Mouse (Mus musculus): ENCODE measurements around the gene Ushbp1. TPM values are rescaled to one million over a fixed set of nuclear protein-coding genes. Genes with fewer than 3 reads are reported as not detected.
A peak's percentile ranks its signal among the peaks of the same experiment; 100 is the strongest.

Ushbp1 gene
- total RNA-seq, 2 experiments from 2014 or later: 14.7 to 17.4 TPM

DNA sequence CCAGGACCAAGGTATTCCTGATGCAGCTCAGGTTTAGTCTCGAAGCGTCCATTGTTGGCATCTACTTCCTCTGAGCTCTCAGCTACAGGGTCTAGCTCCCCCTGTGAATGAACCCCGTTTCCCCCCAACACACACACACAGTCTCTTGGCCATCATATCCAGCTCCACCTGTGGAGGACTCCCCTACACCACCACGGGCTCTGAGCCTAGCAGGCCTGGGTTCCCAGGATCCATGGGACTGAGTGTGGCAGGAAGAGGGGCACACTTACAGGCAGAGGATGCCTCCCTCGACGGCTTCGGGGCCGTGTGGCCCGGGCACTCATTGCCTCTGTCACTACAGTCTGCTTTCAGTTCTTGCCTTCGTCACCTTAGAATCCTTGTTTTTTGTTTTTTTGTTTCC is 531 bp downstream of the Ushbp1 start:
- DNase-seq (ENCODE audit: low spot score in 2 of 2): peak in 1 of 2 experiments; percentile 16

DNA sequence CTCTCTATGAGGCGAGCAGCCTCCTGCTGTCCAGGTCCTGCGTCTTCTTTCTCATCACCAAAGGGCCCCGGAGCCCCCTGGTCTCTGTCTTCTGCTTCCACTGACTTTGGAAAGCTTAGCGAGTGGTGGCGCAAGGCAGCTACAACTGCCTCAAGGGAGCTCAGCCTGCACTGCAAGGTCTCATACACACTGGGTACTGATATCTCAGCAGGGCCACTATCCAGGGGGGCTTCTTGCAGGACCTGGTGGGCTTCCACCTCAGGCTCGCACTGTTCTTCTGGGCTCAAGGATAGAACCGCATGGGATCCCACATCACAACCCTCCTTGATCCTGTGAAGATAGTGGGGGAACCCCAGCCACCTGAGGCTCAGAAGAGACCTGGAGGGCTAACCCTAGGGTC is 1.1 kb downstream of the Ushbp1 start:
- peak in 1 of 2 experiments; percentile 15 for DNase-seq (ENCODE audit: low spot score in 2 of 2)

DNA sequence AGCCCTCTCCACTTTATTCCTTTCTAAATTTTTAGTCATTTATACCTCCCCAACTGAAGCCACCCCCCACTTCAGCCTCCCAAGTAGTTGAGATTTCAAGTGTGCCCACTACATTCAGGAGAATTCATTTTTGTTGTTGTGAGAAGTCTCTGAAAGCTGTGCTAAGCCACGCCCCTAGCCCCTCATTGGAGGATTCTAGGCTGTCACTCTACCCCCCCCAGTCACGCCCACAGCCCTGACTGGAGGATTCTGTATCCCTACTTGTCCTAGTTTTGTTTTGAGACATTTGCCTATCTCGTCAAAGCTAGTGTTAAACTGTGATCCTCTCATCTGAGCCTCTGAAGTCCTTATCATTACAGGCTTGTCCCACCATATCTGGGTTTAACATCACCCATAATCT is 2.7 kb downstream of the Ushbp1 start:
- DNase-seq (ENCODE audit: low spot score in 2 of 2): no peak

DNA sequence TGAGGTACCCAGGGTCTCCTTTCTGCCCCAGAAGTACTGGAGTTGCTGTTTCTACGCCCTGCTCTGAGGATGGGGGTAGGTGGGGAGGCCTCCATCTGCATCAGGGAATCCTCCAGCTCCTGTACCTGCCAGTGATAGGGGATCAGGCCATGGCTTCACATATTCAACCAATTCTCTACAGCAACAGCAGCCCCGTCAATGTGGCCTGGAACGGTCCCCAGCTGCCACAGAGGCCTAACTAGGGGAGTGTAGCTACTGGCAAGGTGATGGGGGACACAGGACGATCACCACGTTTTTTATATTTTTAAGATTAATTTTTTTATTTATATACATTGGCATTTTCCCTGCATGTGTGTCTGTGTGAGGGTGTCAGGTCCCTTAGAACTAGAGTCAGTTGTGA is 3.2 kb downstream of the Ushbp1 start:
- no peak for DNase-seq (ENCODE audit: low spot score in 2 of 2)

DNA sequence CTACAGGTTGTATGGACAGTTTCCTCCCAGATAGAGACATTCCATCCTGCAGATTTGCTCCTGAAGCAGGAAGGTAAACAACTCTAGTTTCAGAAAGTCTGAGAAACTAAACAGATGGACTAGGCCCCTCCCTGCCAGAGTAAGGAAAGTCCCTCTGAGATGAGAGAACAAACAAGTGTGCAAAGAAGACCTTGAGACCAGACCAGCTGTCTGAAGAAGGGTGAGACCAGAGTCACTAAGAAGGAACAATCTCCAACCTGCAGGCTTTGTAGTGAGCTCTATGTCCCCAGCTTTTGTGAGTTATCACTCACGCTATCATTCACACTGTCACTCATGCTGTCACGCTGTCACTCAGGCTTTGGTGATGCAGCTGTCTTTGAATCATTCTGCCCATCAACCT is 3.9 kb downstream of the Ushbp1 start:
- no peak for DNase-seq (ENCODE audit: low spot score in 2 of 2)

DNA sequence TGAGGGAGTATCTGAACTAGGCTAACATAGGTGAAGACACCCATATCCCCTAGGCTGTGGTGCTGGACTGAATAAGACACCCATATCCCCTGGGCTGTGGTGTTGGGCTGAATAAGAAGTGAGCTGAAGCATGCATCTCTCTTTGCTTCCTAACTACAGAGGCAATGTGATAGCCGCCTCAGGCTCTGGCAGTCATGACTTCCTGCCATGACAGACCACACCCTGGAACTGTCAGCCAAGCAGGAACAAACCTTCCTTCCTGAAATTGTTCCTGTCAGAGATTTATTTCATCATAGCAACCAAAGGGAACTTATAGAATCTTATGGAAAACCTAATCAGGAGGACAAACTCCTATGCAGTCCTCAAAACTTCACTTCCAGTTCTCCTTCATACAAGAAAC is 7.3 kb downstream of the Ushbp1 start:
- DNase-seq (ENCODE audit: low spot score in 2 of 2): no peak

DNA sequence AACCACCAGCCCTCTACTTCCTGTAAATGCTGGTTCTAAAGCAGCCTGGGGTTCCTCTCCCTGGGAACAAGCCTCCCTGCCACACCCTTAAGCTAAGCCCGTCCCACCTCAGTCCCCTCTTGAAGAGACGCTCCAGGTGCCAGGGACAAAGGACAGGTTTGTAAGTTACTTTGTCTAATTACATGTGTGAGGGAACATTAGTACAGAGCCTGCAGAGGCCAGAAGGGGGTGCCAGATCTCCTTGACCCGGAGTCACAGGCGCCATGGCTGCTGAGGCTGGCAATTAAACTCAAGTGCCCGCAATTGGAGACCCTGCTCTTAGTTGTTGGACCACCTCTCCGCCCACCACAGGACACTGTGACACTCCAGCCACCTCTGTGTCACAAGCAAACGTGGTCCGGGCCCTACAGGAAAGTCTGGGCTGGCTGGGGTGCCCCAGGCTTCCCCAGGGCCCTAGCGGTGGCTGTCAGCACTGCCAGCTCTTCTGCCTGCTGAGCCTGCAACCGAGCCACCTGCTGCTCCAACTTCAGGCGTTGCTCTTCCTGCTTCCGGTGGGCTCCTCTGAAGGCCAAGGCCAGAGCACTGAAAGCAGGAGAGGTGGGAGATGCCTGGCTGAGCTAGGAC is 10.3 kb downstream of the Ushbp1 start:
- DNase-seq (ENCODE audit: low spot score in 2 of 2): no peak

DNA sequence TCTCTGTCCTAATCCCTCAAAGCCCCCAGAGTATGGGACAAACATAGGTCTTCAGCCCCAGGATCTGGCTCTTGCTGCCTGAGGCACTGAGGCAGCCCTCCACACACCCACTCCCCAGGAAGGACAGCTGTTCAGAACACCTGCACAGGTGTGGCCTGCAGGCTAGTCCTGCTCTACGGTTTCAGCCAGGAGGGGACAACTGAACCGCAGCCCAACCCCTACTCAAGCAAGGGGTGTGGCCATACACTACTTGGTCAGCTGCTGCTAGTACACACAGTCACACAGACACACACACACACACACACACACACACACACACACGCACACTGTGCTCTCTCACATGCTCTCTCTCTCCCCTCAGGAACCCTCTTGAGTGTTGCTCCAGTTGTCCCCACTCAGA is 11.7 kb downstream of the Ushbp1 start:
- no peak for DNase-seq (ENCODE audit: low spot score in 2 of 2)

DNA sequence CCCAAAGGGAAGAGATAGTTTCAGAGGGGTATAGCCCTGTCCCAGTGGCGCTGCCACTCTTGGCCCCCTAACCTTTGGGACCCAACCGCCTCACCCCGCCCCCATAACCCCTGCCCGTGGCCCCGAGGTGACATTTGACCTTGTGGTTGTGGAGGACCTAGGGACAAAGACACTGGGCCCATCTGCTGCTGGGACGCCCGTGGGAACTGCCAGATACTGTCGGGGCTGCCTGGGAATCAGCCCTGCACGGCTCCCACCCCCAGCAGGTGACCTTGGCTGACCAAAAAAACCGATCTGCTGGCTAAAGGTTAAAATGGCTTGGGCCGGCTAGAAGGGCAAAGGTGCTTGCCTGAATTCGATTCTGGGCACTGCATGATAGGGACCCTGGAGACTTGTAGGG is 12.2 kb downstream of the Ushbp1 start:
- DNase-seq (ENCODE audit: low spot score in 2 of 2): no peak

DNA sequence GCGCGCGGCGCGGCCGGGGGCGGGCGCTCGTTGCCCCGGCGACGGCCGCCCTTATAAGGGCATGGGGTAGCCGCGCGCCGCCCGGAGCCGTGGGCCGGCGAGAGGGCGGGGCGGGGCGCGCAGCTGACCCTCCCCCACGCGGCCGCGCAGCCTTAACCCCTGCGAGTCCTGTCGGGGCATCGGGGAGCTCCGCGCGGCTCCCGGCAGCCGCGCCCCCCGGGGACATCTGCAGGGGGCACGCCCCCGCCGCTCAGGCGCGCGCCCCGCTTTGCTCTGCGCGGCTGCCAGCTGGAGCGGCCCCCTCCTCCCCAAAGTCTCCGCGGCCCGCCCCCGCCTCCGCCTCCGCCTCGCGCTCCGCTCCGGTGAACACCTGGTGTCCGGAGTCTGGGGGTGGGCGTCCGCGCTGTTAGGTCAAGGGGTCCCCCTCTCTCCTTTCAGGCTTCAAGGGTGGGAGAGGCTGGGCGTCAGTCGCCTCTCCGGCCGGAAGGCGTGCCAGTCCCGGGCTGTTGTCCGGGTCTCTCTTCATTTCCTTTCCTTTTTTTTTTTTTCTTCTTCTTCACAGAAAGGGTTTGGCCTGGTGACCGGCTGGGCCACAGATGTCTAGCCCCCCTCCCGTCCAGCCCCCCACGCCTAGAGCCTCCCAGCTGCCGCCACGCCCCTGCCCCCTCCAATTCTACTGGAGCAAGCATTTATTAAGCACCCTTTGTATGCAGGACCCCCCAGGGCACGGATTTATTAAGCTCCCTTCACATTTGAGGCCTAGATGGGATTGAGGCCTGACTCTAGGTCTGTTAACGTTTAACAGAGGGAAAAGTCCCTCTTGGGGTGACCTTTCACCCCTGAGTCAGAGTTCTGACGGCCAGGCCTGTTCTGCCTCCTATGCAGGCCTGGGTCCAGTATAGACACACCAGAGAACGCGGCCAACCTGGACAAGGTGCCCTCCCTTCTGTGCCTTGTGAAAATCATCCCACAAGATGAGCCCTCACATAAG is 13.3 kb downstream of the Ushbp1 start:
- DNase-seq (ENCODE audit: low spot score in 2 of 2): peak; percentile 85 to 90

DNA sequence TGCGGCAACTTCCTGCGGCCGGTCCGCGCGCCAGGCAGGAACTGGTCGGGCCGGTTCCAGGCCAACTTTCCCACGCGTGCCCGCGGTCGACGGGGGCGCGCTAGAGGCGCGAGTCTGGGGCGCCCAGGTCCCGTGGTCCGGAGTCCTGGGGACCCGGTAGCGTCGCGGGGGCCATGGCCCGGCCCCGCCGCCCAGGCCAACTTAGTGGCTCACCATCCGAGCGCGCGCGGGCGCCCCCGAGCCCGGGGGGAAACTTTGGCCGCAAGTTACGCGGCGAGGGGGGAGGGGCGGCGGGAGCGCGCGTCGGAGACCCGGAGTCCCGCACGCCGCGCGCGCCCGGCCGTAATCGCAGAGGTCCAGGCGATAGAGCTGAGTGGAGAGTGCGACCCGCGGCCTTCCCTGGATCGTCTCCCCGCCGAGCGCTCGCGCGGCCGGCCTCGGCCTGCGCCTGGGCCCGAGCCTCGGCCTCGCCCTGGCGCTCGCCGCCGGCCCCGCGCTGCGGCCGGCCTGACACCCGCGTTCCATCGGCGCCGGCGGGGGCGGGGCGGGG is 14.1 kb downstream of the Ushbp1 start, which contains the start of gene Nr2f6:
TSS of gene Nr2f6 (minus strand) at position 540 of the 550 bp plus-strand sequence.
- peak in 1 of 2 experiments; percentile 80 for DNase-seq (ENCODE audit: low spot score in 2 of 2)

DNA sequence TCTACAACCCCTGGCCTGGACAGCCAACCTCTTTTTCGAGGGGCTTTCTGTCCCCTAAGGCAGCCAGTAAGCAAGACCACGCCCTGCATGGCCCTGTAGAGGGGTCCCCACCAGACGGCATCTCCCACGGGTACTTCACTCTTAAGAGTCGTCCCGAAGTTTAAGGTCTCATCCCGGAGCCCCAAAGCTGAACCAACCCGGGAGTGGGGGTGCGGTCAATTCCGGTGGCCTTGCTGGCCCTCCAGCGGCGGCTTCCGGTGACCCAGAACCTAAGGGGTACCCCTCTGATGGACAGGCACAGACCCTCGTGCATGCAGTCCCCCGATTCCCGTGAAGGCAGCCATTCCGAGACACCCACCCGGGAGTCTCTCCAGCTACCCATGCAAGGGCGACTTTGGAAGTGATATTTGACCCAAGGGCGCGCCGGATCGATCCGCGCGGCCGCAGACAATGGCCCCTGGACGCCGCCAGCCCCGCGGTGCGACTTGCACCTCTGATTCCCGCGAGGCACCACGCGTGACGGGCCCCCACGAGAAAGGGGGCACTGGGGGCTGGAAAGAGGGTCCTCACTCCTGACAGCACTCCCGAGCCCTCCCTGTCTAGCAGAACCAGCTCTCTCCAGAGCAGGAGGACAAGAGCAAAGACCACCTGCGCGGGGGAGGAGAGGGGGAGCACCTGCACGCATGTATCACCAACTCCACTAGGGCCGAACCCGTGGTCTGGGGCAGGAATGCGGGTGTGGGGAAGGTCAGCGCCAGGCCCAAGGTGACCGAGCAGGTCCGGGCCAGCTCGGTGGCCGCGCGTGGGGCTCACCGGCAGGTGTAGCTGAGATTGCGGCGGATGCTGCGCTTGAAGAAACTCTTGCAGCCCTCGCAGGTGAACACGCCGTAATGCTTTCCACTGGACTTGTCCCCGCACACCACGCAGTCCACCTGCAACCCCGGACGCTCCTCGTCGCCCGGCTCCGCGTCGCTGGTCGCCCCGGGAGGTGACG is 15.1 kb downstream of the Ushbp1 start:
- DNase-seq (ENCODE audit: low spot score in 2 of 2): no peak

DNA sequence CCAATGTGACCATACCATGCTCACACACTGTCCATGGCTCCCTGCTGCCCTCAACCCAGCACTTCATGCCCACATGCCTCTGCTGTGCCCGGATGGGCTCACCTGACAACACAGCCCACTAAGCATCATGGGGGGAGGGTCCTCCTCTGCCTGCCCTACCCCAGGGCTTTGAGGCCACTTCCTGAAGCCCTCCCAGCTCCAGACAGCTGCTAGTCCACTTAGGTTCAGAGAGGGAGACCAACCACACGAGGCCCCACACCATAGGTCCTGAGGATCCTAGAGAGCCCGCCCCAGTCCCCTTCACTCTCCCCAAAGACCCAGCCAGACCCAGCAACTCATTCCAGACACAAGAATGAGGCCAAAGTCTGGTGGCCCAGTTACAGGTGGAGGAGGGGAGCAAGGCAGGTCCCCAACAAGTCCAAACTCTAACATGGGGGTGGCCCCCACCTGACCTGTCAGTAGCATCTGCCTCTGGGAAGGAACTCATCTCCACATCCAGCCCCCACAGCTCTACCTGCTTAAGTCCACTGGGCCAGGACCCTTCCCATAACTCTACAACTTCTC is 16.0 kb downstream of the Ushbp1 start:
- no peak for DNase-seq (ENCODE audit: low spot score in 2 of 2)

DNA sequence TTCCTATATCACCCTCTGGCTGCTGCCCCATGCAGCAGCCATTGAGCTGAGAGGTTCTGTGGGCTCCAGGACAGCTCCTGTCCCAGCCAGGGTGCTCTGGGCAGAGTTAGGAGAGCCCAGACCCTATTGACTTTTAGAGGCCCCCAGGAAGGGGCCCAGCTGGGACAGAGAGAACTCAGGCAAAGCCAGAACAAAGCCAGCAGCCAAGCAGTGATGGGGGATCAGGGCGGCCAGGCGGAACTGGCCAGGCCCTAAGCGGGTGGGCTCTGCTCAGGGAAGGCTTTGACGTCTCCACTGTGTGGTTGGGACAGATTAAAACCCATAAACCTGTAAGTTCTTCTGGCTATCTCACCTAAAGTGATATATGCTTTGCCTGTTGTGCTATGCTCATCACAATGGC is 16.6 kb downstream of the Ushbp1 start:
- DNase-seq (ENCODE audit: low spot score in 2 of 2): no peak

DNA sequence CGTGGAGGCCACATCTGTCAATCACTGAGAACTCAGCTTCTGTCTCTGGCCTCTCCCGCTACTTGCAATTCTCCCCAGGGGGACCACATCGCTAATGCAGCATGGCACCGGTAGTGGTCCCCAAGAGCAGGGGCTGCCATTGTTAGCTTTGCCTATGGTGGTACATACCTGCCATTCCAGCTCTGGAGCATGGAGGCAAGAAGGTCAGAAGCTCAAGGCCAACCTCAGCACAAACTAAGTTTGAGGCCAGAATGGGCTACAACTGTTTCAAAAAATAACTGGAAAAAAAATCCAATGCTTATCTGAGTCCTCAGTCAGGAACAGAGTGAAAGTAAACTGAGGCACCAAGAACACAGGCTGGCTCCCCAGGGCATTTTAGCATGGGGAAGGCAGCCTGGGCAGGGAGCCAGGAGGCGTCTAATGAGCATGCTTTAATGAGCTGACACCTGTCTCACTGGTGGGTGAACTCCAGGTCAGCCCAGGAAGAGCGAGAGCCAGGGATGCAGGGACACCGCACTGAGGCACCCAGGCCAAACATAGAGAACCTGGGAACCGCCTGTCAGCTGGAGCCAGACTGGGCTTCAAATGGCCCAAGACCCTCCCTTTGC is 19.1 kb downstream of the Ushbp1 start:
- no peak for DNase-seq (ENCODE audit: low spot score in 2 of 2)

DNA sequence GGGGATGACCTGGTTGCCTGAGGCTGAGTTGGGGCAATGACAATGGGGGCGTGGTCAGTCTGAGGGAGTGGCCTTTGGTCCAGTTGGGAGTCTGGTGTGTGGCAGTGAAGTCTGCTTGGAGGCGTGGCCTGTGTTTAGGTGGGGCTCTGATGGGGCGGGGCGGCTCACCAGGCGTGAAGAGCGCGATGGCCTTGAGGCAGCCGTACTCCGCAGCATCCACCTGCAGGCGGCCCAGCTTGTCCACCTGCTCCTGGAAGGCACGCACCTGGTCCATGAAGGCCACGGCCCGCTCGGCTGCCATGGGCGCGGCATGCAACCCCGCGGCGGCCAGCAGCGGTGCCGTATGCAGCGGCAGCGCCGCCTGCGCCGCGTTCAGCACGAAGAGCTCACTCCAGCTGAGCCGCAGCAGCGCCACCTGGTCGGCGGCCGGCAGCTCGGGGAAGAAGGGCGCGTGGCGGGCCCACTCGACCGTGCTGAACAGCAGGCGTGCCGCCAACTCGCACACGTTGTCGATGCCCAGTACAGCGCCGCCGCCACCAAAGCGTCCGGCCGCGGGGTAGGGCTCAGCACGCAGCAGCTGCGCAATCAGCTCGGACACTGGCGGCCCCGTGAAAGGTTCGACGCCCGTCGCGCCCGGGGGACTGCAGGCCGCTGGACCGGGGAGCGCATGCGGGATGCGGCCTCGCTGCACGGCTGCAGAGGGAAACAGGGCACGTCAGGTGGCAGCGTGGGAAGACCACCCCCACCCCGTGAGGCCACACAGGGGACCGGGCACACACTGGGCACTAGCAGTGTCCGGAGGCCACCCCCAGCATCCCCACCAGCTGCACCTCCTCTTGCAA is 19.8 kb downstream of the Ushbp1 start:
- DNase-seq (ENCODE audit: low spot score in 2 of 2): peak in 1 of 2 experiments; percentile 61

DNA sequence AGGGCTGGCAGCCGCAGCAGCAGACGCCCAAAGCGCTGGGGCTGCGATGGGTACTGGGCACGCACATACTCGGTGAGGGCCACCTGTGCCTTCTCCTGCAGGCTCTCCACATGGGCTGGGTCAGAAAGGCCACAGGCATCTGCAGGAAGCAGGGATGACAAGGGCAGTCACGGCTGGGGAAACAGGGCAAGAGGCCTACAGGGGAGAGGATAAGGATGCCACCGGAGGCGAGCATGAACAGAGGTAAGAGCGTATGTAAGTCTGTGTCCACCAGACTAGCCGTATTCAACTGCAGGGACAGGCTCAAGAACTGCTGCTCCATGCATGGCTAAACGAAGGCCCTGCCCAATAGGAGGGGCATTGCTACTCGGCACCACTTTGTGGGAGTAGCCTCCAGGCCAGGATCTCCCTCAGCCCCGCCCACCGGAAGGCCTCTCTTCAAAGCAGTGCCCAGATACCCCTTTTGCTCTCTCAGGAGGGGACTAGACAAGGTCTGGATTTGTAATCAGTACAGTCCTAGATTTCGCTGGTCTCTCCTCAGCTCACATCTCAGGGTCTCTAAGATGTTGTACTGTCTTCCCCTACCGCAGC is 20.9 kb downstream of the Ushbp1 start:
- DNase-seq (ENCODE audit: low spot score in 2 of 2): no peak

DNA sequence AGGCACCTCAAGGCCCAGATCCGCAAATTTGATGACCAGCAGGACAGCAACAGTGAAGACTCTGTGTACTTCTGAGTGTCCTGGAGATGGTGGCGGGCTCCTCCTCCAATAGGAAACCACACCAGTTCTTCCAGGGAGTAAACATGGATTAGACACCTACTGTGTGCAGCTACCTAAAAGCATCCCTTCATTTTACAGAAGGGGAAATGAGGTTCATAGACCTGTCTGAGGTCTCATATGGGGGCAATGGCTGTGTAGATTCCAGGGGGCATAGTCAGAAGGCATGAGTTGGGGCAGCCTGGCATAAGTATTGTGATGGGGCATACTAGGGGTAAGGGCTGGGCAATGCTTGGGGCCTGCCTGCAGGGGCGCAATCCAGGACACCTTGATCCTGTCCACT is 22.6 kb downstream of the Ushbp1 start:
- no peak for DNase-seq (ENCODE audit: low spot score in 2 of 2)

DNA sequence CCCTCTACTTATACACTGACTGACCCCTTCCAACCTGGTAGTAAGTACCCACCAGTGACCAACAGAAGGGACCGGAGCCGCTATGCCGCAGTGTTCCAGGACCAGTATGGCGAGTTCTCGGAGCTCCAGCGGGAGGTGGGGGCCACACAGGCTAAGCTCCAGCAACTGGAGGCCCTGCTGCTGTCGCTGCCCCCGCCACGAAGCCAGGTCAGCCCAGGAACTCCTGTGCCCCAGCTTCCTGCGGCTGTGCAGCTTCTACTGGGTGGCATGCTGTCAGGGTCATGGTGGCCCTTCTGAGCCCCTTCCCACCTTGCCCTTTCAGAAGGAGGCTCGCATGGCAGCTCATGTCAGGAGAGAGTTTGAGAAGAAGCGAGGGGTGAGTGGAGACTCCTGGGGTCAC is 23.2 kb downstream of the Ushbp1 start:
- DNase-seq (ENCODE audit: low spot score in 2 of 2): no peak
